Mouse (Mus musculus): ENCODE measurements around the gene Tfrc.
"Not testable (repeated sequence)": the region's sequence is repeated elsewhere in the genome, so short reads cannot be mapped to it uniquely, and the experiment has no call there.

The Tfrc gene

GRCm38 (mm10) chr16:32610460-32611255 lies 1.9 kb downstream of the Tfrc start:
- no peak for DNase-seq (ENCODE audit: low read depth, low spot score)

GRCm38 (mm10) chr16:32612052-32612451 lies 3.3 kb downstream of the Tfrc start:
- DNase-seq (ENCODE audit: low read depth, low spot score), result no peak

DNA sequence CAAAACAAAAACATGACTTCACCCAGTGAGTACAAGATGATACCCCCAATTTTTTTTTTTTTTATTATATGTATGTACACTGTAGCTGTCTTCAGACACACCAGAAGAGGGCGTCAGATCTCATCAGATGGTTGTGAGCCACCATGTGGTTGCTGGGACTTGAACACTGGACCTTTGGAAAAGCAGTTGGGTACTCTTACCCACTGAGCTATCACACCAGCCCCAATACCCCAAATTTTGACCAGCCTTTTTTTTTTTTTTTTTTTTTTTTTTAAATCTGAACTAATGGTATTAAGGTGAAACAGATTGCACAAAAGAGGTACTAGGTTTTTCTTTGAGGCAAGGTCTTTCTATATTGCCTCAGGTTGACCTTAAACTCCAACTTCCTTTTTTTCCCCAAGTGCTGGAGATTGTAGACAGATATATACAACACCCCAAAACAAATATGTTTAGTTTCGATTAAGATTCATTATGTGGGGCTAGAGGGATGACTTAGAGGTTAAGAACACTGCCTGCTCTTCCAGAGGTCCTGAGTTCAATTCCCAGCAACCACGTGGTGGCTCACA lies 4.6 kb downstream of the Tfrc start:
- DNase-seq (ENCODE audit: low read depth, low spot score), result no peak

DNA sequence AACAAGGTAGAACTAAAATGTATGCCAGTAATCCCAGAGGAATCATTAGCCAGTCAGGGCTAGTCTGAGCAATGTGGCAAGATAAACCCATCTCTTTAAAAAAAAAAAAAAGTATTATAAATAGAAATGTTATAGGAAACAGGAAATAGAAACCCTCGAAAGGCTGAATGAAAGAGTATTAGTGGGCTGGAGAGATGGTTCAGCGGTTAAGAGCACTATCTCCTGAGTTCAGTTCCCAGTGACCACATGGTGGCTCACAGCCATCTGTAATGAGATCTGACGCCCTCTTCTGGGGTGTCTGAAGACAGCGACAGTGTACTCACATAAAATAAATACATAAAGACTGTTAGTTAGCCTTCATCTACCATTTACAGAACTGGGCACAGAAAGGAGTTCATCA lies 5.3 kb downstream of the Tfrc start:
- peak; percentile 48 for DNase-seq (ENCODE audit: low read depth, low spot score)

DNA sequence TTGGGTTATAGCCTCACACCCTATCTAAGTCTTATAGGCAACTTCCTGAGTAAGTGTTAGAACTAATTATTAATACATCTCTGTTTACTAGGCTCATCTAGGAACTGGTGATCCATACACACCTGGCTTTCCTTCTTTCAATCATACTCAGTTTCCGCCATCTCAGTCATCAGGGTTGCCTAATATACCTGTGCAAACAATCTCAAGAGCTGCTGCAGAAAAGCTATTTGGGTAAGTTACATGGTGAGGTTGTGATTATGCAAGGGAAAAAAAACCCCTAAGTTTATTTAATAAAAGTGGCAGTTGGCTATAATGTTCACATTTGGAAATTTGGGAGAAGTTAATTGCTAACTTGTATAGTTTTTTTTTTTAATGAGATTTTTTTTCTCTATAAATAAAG lies 10.2 kb downstream of the Tfrc start:
- no peak for DNase-seq (ENCODE audit: low read depth, low spot score)

- DNase-seq (ENCODE audit: low read depth, low spot score), result no peak
Observed at GRCm38 (mm10) chr16:32628140-32628539, 19.4 kb downstream of the Tfrc start.

DNA sequence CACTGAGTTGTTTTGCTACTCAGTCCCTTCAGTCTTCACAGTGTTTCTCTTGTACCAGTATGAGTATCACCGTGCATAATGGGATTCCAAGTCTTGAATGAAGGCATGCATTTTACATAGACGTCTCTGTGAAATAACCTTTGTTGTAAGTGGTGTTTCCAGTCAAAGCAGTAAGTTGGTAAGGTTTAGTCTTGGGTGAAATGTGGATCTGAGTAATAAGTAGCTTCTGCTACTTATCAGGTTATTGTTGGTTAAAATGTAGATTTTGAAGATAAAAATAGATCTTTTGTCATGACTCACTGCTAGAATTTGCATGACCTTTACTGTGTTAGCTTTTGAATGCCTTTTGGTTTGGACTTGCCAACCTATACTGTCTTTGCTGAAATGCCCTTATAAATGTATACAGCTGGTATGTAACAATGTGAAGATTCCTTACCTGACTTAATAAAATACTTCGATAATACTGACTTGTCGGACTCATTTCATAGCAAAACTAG lies 23.7 kb downstream of the Tfrc start:
- DNase-seq (ENCODE audit: low read depth, low spot score), result no peak

GRCm38 (mm10) chr16:32633486-32634012 lies 24.8 kb downstream of the Tfrc start:
- DNase-seq (ENCODE audit: low read depth, low spot score), result no peak

GRCm38 (mm10) chr16:32634183-32634582 lies 25.5 kb downstream of the Tfrc start:
- DNase-seq (ENCODE audit: low read depth, low spot score), result no peak

GRCm38 (mm10) chr16:32635314-32635713 lies 26.6 kb downstream of the Tfrc start:
- DNase-seq (ENCODE audit: low read depth, low spot score), result peak; percentile 31

- DNase-seq (ENCODE audit: low read depth, low spot score), result no peak
Observed at GRCm38 (mm10) chr16:32636331-32636730, 27.6 kb downstream of the Tfrc start.

DNA sequence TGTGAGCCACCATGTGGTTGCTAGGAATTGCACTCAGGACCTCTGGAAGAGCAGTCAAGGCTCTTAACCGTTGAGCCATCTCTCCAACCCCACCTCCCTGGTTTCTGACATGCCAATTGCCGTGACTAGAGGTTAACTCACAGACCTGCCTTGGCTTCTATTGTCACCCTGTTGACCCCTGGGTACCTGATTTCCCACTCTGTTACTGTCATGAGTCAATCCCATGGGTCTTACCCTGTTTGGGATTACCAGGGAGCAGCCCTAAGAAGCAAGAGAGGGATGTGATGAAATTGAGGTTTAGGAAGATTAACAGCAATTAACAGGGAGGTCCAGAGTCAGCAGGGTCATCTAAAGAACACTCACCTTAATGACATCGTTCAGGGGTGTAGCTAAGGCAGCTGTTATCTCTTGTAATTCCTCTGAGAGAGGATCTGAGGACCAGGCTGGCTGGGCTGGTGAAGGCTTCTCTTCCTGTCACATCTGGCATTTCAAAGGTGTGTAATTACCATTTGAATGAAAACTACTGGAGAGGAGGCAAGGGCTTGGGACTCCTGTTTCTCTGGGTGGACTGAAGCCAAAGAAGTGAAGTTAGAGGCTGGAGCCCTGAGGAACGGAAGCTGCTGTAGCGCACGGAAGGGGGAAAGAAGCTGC lies 28.3 kb downstream of the Tfrc start:
- no peak for DNase-seq (ENCODE audit: low read depth, low spot score)

GRCm38 (mm10) chr16:32638476-32638875 lies 29.8 kb downstream of the Tfrc start:
- DNase-seq (ENCODE audit: low read depth, low spot score), result peak; percentile 90

DNA sequence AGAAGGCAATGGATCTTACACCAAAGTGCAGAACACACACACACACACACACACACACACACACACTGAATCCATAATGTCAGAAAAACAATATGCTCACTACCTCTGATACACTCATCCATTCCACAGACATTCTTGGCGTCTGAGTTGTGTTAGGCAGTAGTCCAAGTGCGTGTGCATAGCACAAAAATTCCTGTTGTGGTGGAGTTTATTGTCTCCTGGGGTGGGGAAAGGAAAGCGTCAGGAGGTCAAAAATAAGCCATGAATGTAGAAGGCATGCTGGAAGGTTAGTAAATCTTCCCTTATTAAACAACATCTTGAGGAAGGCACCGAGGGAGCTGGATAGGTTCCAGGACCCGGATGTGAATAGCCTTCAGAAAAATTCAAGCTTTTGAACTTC lies 31.4 kb downstream of the Tfrc start:
- DNase-seq (ENCODE audit: low read depth, low spot score), result no peak

DNA sequence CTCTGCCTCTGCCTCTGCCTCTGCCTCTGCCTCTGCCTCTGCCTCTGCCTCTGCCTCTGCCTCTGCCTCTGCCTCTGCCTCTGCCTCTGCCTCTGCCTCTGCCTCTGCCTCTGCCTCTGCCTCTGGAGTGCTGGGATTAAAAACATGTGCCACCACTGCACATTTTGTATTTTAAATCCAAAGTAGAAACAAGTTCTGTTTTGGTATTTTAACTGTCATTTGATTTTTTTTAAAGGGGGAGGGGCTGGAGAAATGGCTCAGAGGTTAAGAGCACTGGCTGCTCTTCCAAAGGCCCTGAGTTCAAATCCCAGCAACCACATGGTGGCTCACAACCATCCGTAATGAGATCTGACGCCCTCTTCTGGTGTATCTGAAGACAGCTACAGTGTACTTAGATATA lies 32.0 kb downstream of the Tfrc start:
- not testable (repeated sequence) for DNase-seq (ENCODE audit: low read depth, low spot score)

- no peak for DNase-seq (ENCODE audit: low read depth, low spot score)
Observed at GRCm38 (mm10) chr16:32641440-32642219, 32.9 kb downstream of the Tfrc start.

DNA sequence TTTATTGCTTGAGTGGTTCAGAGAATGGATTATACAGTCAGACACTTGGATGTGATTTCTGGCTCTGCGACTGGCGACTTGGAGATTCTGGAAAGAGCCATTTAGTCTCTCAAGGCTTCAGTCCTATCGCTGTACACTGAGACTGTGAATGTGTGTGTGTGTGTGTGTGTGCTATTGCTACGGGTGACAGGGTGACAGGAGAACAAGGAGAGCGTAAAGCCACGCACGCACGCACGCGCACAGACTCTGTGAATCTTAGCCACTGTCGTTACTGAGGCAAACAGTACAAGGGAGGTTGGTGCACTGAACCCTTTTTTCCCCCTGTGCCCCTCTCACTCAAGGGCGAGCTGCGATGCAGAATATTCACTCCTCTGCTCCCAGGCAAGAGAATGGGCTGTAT lies 33.6 kb downstream of the Tfrc start:
- peak; percentile 41 for DNase-seq (ENCODE audit: low read depth, low spot score)

DNA sequence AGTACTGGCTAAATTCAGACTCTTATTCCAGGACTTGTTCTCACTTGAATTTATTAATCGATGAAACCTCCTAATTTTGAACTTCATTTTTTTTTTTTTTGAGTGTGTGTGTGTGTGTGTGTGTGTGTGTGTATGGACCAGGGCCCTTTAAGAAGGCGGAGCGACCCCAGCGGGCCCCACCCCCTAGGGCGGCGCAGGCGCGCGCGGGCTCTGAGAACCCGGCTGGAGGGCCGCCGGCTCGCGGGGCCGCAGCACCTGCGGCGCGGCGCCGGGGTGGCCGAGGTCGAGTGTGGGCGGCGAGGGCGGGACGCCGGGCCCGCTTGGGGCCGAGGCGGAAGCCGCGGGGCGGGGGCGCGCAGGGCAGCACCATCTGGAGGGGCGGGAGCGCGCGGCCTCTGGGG lies 34.9 kb downstream of the Tfrc start, which contains the start of gene Tnk2:
Tnk2 (plus strand) TSS at position 214 of the 401 bp plus-strand sequence.
- DNase-seq (ENCODE audit: low read depth, low spot score), result peak; percentile 92

GRCm38 (mm10) chr16:32644069-32644800 lies 35.5 kb downstream of the Tfrc start:
- DNase-seq (ENCODE audit: low read depth, low spot score), result peak; percentile 68

GRCm38 (mm10) chr16:32644801-32645170 lies 36.1 kb downstream of the Tfrc start:
- peak; percentile 40 for DNase-seq (ENCODE audit: low read depth, low spot score)

DNA sequence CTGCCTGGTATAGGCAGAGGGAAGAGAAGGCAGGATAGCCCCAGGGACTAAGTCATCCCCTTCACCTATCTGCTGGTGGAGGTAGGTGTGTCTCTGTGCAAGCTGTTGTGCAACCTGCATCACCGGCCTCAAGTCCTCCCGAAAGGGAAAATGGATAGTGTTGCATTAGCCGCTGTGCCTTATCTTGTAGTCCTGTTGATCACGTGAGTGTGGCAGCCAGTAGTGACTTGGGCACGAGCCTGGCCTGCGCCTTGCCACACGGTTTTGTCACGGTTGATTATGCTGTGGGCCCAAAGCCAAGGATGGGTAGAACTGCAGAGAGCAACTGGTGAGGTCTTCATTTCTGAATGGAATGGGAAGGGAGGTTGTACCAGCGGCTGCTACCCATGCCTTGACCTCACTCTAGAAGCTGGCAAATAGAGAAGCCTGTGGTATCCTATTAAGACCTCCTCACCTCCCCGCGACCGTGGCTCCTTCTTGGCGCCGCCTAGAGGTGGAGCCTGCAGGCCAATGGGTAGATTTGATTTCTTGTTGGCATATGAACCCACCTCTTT lies 36.7 kb downstream of the Tfrc start:
- DNase-seq (ENCODE audit: low read depth, low spot score), result peak; percentile 76

Data from CD4-positive, CD25-positive, alpha-beta regulatory T cell, adult 2 months (primary cell).